Mouse (Mus musculus) heart, postnatal 25 days (tissue): Measurements from ENCODE around the gene Usp30. TPM values are rescaled to one million over a fixed set of nuclear protein-coding genes. Genes with fewer than 3 reads are reported as not detected.

Source experiments
- DNase-seq: peaks from one replicate; pipeline ENCODE4 v3.0.0; 2022; ENCODE audit warnings: low spot score
- intact Hi-C: fragments of 180-260 bp; cut with DNase I; formaldehyde crosslinking; loops from one replicate; pipeline ENCODE4 v1.15.1; 2025
- total RNA-seq, 2 experiments: library from RNA; stranded (reverse); gene quantifications; 2 replicates each; pipeline ENCODE4 v1.2.3; 2021

The Usp30 gene
- total RNA-seq, 2 experiments from 2014 or later, result 9.9 to 11.1 TPM

GRCm38 (mm10) chr5:114061675-114062074 is 3.6 kb upstream of the Usp30 start:
- no peak for DNase-seq
- intact Hi-C loops, result no loop called here

- intact Hi-C loops, result no loop called here
- no peak for DNase-seq
Observed at GRCm38 (mm10) chr5:114063958-114064357, 1.3 kb upstream of the Usp30 start.

- intact Hi-C loops, result no loop called here
- no peak for DNase-seq
Observed at GRCm38 (mm10) chr5:114066601-114067000, 1.3 kb downstream of the Usp30 start.

GRCm38 (mm10) chr5:114067543-114067942 is 2.3 kb downstream of the Usp30 start:
- intact Hi-C loops, result no loop called here
- DNase-seq, result no peak

- no peak for DNase-seq
- intact Hi-C loops, result no loop called here
Observed at GRCm38 (mm10) chr5:114067982-114068381, 2.7 kb downstream of the Usp30 start.

- intact Hi-C loops, result no loop called here
- DNase-seq, result no peak
Observed at GRCm38 (mm10) chr5:114070858-114071257, 5.6 kb downstream of the Usp30 start.

GRCm38 (mm10) chr5:114072262-114072661 is 7.0 kb downstream of the Usp30 start:
- no peak for DNase-seq
- intact Hi-C loops, result no loop called here

- intact Hi-C loops, result no loop called here
- no peak for DNase-seq
Observed at GRCm38 (mm10) chr5:114077009-114077408, 11.7 kb downstream of the Usp30 start.

- intact Hi-C loops, result no loop called here
- DNase-seq, result no peak
Observed at GRCm38 (mm10) chr5:114085501-114085900, 20.2 kb downstream of the Usp30 start.

GRCm38 (mm10) chr5:114087875-114088480 is 22.7 kb downstream of the Usp30 start:
- DNase-seq, result no peak
- intact Hi-C loops, result no loop called here

- intact Hi-C loops, result no loop called here
- no peak for DNase-seq
Observed at GRCm38 (mm10) chr5:114090421-114091013, 25.3 kb downstream of the Usp30 start.

GRCm38 (mm10) chr5:114091057-114091807 is 26.0 kb downstream of the Usp30 start, which contains the start of gene Svop:
Gene Svop (minus strand): TSS chr5:114091570.
- peak; percentile 11 for DNase-seq
- intact Hi-C loops, result no loop called here

- peak; percentile 83 for DNase-seq
- intact Hi-C loops, result loop anchor here (2.0 to 5.0 kb wide), 2 partner anchors 27 to 143 kb away; no protein-coding TSS in a partner anchor
Observed at GRCm38 (mm10) chr5:114099709-114100389, 34.6 kb downstream of the Usp30 start.

- intact Hi-C loops, result loop anchor here (2.0 to 5.0 kb wide), 2 partner anchors 26 to 143 kb away; no protein-coding TSS in a partner anchor
- DNase-seq, result no peak
Observed at GRCm38 (mm10) chr5:114100390-114101099, 35.3 kb downstream of the Usp30 start.

- no peak for DNase-seq
- intact Hi-C loops, result loop anchor here (2.0 to 5.0 kb wide), 2 partner anchors 25 to 145 kb away; no protein-coding TSS in a partner anchor
Observed at GRCm38 (mm10) chr5:114101873-114102272, 36.6 kb downstream of the Usp30 start.

- DNase-seq, result no peak
- intact Hi-C loops, result loop anchor here (5.0 kb wide), 1 partner anchor 146 kb away; no protein-coding TSS in a partner anchor
Observed at GRCm38 (mm10) chr5:114102807-114103206, 37.5 kb downstream of the Usp30 start.

- DNase-seq, result no peak
- intact Hi-C loops, result no loop called here
Observed at GRCm38 (mm10) chr5:114106391-114106935, 41.2 kb downstream of the Usp30 start.

- intact Hi-C loops, result no loop called here
- DNase-seq, result no peak
Observed at GRCm38 (mm10) chr5:114113334-114113733, 48.1 kb downstream of the Usp30 start.

- DNase-seq, result no peak
Observed at GRCm38 (mm10) chr5:114115030-114115429, 49.8 kb downstream of the Usp30 start.

More at GRCm38 (mm10) chr5:114115030-114115429, 49.8 kb downstream of the Usp30 start:
- intact Hi-C loops, result no loop called here
